Mouse (Mus musculus): ENCODE data around the gene Chst8.

The Chst8 gene

GRCm38 (mm10) chr7:34702718-34703351 lies 109.7 kb downstream of the Chst8 start:
- DNase-seq = peak; percentile 6

- DNase-seq = no peak
Observed at GRCm38 (mm10) chr7:34699888-34700287, 112.6 kb downstream of the Chst8 start.

DNA sequence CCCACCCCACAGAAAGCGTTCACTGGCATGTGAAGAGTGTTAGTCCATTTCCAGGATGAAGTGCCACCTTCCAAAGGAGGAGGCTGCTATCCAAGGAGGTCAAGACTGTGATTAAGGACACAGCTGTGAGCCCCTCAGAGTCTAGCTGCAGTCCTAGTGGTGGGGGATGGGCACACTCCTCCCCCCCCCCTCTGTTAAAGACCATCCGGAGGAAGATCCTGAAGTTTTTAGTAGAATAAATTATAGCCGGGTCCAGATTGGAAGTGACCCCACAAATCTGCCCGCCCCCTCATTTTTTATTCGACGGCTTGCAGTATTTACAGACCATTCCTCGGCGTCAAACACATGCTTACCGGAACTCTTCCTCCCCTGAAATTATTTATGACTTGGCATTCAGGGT lies 114.3 kb downstream of the Chst8 start:
- DNase-seq = no peak

- no peak for DNase-seq
Observed at GRCm38 (mm10) chr7:34696086-34696485, 116.4 kb downstream of the Chst8 start.

DNA sequence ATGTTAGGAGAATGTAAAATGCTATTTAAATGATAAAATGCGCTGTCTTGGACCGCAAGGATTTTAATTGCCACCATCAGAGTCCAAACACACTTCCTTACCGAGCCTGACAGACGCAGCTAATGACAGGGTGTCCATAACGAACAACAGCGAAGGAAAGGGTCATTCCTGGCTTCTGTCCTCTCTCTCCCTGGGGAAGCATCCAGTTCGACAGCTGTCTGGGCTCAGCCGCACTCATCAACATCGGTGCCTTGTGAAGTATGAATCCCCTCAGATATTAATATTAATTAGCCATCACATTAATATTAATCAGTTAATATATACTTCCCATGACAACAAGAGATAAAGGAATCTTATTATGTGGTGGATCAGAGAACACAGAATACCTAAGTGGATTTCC lies 117.6 kb downstream of the Chst8 start:
- no peak for DNase-seq

- DNase-seq = no peak
Observed at GRCm38 (mm10) chr7:34693916-34694315, 118.6 kb downstream of the Chst8 start.

- no peak for DNase-seq
Observed at GRCm38 (mm10) chr7:34693072-34693471, 119.4 kb downstream of the Chst8 start.

- DNase-seq = no peak
Observed at GRCm38 (mm10) chr7:34690111-34690510, 122.4 kb downstream of the Chst8 start.

DNA sequence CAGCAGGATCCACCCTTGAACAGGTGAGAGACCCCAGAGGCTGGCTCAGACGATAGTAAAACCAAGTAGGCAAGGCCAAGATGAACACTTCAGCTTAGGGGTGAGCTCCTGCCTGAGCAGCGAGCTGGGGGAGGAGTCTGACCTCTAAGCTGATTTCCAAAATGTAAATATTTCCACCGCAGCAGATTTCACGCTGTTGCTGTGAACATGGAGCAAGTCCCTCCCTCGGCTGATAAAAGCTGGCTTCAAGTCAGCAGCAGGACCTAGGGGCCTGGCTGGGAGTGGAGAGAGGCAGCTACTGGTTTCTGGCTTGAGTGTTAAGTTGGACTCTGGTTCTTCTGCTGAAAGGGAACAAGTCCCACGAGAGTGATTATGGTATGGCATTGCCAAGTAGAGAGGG lies 123.5 kb downstream of the Chst8 start:
- no peak for DNase-seq

DNA sequence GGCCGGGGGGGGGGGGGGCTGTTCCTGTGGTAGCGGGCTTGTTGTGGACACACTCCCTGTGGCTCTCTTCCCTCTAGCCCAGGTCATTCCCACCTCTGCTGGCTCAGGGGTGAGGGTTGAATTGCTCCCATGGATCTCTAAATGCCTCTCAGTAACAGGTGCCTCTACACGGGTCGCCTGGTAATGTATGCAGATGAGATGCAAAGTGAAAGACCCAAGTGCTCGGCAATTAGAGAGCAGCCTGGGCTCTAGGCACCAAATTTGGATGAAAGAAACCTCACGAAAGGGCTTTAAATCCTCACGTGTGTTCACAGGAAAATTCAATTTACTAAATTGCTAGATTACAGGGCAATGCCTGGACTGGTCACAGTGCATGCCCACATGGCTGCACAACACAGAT lies 126.7 kb downstream of the Chst8 start:
- no peak for DNase-seq

GRCm38 (mm10) chr7:34685176-34685575 lies 127.3 kb downstream of the Chst8 start:
- no peak for DNase-seq

DNA sequence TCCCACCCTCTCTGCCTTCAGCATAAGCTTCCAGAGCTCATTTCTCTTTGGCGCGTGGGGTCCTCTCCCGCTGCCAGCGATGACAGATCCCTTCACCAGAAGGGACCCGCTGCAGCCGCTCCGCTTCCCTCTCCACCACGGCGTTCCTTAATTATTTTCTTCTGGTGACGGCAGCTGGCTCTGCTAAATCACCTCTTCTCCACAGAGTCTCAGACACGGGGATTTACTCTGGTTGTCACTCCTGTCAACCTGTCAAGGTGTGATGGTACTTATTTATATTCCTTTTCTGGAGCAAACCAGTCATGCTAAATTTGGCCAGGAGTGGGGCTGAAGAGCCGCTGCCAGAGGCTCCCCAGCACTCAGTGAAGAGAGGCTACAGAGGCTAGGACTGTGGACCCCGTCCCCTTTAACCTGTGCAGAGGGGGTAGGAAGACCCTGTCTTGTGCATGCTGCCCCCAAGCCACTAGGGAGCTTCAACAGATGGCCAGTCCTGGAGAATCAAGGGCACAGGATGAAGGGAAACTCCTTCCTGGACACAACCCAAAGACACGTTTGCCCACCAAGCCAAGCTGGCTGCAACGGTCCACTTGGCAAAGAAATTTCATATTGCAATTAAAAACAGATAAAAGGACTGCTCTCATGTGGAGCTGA lies 131.6 kb downstream of the Chst8 start:
- no peak for DNase-seq

GRCm38 (mm10) chr7:34679886-34680285 lies 132.6 kb downstream of the Chst8 start:
- no peak for DNase-seq

GRCm38 (mm10) chr7:34675831-34676514 lies 136.5 kb downstream of the Chst8 start:
- peak; percentile 33 for DNase-seq

DNA sequence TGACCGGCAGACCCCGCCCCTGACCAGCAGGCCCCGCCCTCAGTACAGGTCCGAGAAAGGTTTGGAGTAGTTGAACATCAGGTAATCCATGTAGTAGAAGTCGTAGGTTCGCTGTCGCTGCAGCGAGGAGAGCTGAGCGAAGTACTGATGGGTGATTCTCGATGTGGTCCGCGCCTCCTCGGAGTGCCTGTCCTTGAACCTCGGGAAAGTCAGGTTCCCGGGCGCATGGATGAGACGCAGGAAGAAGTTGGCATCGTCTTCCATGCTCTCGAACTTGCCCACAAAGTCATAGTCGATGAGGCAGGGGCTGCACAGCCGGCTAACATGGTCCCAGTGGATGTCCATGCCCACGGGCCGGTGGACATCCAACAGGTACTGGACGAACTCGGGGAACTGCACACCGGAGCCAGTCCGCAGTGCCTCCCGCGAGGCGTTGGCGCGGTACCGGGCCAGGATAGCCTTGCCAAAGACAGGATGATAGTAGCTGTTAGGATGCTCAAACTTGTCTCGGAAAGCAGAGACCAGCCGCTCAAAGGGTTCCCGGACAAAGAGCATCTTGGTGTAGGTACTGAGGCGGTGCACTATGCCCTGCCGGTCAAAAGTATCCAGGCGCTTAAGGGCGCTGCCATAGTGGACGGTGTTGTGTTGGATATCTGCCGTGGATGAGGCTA lies 137.3 kb downstream of the Chst8 start:
- DNase-seq = no peak

GRCm38 (mm10) chr7:34672916-34673315 lies 139.6 kb downstream of the Chst8 start:
- no peak for DNase-seq

DNA sequence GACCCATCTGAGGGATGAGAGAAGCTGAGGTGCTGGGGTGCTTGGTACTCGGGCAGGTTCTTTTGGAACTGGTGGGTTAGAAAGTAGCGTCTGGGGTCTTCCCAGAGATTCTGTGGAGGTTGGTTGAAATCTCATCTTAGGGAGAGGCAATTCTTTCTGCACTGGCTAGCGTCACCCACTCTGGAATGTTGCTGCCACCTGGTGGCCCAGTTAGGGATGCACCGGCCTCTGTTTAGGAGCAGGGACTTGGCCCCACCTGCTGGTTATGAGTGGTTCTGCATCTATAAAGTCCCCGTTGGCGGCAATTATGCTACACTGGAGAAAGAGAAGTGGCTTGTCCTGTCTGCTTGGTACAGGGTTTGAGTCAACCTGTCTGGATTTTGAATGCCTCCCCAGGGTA lies 140.6 kb downstream of the Chst8 start:
- peak; percentile 79 for DNase-seq

DNA sequence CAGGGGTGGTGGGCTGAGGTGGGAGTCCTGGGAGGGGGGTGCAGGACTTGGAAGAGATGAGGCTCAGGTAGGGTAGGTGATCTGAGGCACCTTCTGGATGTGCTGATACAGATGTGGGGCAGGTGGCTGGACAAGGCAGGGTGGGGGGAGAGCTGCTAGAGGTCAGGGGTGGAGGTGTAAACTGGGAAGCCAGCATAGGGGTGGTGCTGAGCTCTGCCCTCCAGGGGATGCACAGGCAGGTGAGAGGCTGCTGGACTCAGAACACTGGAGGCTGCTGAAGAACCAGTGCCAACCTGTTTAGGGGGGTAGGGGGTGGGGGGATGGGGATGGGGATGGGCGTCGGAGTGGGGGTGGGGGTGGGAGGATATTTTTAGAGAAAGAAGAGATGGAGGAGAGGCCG lies 141.7 kb downstream of the Chst8 start:
- no peak for DNase-seq

- no peak for DNase-seq
Observed at GRCm38 (mm10) chr7:34669336-34669735, 143.2 kb downstream of the Chst8 start.

DNA sequence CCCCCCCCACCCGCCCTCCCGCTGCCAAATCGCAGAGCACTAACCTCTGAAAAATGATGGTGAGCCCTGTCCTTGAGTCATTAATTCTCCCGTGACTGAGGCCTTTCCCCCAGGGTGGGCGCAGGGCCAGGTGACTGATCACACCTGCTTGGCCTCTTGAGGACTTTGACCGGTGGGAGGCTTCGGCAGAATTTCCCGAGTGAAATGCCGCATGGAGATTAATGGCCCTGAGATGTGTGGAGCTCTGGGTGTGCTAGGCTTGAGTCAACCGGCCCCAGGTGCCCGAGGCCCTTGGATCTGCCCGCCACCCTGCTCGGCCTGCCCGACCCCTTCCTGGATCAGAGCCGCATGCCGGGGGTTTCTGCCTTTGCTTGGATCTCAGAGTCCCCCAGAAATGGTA lies 144.6 kb downstream of the Chst8 start:
- no peak for DNase-seq

GRCm38 (mm10) chr7:34663145-34663544 lies 149.4 kb downstream of the Chst8 start:
- DNase-seq = no peak

- DNase-seq = no peak
Observed at GRCm38 (mm10) chr7:34662227-34662626, 150.3 kb downstream of the Chst8 start.

DNA sequence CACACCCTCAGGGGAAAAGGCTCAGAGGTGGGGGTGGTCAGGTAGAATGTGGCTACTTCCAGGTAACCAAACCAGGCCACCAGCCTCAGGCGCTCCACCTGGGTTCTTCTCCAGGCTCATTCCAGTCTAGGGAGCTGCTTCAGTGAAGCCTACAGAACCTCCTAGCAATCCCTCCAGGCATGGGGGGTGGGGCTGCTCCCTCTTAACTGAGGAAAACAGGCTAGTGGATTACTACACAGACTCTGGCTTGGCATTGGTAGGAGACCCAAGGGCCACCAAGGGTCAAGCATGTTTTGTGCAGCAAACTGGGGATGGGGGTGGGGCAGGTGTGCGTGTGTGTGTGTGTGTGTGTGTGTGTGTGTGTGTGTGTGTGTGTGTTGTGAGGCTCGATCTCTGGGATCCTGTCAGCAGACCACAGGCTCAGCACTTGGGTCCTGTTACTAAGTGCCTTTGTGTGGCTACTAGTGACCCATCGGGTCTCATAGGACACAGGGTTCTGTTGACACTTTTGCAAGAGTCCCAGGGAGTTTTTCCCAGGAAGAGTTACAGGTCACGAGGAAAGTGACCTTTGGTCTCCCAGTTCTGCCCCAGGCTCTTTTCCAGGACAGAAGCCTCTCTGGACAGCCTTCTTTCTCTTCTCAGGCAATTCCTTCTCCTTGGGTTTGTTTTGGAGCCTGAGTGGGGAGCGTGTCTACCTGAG lies 153.0 kb downstream of the Chst8 start:
- no peak for DNase-seq

Data from thymus, postnatal 25 days (tissue).